Mouse (Mus musculus) testis, adult 2 months (tissue): Measurements from ENCODE around the gene Lrmda.

Experiments
- CTCF ChIP-seq: fragments of 200-500 bp; IDR thresholded peaks from 2 replicates; pipeline ENCODE4 v1.5.1; 2012; ENCODE audit warnings: low read depth, mild to moderate bottlenecking, inconsistent platforms, low read length, moderate library complexity; ENCODE audit not compliant: control insufficient read depth, insufficient read depth, insufficient replicate concordance
- POLR2A ChIP-seq: fragments of 200-500 bp; IDR thresholded peaks from 2 replicates; pipeline ENCODE4 v1.6.1; 2012; ENCODE audit warnings: low read depth, mild to moderate bottlenecking, inconsistent platforms, low read length, moderate library complexity; ENCODE audit not compliant: control insufficient read depth

DNA sequence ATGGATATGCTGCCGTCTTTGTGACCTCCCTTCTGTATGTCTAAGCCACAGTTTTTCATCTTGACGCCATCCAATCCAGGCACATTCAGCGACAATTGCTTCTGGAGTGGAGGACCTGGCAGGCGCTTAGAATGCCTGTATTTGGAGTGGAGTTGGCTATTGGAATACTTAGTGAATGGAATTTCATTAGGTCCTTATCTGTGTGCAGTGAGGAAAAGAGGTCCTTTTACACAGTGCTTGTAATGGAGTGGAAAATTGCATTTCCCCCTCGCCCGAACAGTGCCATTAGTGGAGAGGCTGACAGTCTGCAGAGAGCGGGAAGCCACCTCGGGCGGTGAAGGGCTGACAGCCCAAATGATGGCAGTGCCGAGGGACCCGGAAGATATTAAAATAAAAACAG, 719.1 kb downstream of the Lrmda start:
- TF ChIP-seq CTCF (no peak), POLR2A (no peak)
